Mouse (Mus musculus): ENCODE measurements at regions not wholly inside any gene's neighbourhood (a gene's known extent, or its start where the extent isn't known, plus 50 kb on each side); places are given as distances from the start of the nearest gene placed in this dataset.

DNA sequence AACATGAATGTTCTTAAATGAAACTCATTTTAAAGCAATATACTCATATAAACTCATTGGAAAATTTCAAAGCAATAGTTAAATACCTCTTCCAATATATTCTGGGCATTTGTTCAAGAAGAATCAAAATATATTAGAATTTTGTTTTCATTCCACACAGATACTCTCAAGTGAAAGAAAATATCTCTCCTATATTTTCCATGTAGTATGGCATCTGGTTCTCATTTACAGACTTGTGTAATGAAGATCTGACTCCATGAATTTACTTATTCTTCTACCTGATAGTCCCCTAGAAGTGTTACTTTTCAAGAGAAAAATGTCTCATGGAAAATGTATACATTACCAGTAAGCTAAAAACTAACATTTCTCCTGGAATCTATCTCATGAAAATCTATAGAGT is 144.2 kb upstream of the Col5a2 start:
- no peak for TF ChIP-seq FOSL1 (IDR thresholded peaks at IDR 0.05; ENCODE audit: insufficient read depth, low read length, poor library complexity, severe bottlenecking)
- TF ChIP-seq MYOD1 (IDR thresholded peaks at IDR 0.05; ENCODE audit: control insufficient read depth, insufficient read length, low read depth) = no peak
- no peak for TF ChIP-seq MAX (IDR thresholded peaks at IDR 0.05)
- TF ChIP-seq CTCF (IDR thresholded peaks at IDR 0.05; ENCODE audit: control insufficient read depth, insufficient read depth, insufficient read length) = no peak
- no peak for TF ChIP-seq CEBPB (IDR thresholded peaks at IDR 0.05; ENCODE audit: low read depth)
- no peak for TF ChIP-seq USF1 (IDR thresholded peaks at IDR 0.05; ENCODE audit: low read depth)
- TF ChIP-seq MYOG (IDR thresholded peaks at IDR 0.05; ENCODE audit: control insufficient read depth, extremely low read depth, insufficient read length) = no peak
- Histone ChIP-seq H3K27me3 (ENCODE audit: control insufficient read depth, insufficient read depth, insufficient read length) (no peaks in the 10 kb centered on the region), H3K4me3 (ENCODE audit: insufficient read depth, poor library complexity, severe bottlenecking) (no peak overlapping the region), H3K79me2 (ENCODE audit: control insufficient read depth, insufficient read depth) (no peaks in the 10 kb centered on the region), H3ac (ENCODE audit: control insufficient read depth, insufficient read length, low read depth) (no peak overlapping the region), H3K79me3 (ENCODE audit: low read depth) (no peaks in the 10 kb centered on the region), H3K36me3 (ENCODE audit: control insufficient read depth, insufficient read depth) (no peaks in the 10 kb centered on the region)

GRCm38 (mm10) chr1:45653248-45653647 is 141.7 kb upstream of the Wdr75 start:
- H3K4me3 ChIP-seq (ENCODE audit: insufficient read depth, poor library complexity, severe bottlenecking) = no peak overlapping the region
- TF ChIP-seq CEBPB (IDR thresholded peaks at IDR 0.05; ENCODE audit: low read depth) = no peak
- no peak for TF ChIP-seq FOSL1 (IDR thresholded peaks at IDR 0.05; ENCODE audit: insufficient read depth, low read length, poor library complexity, severe bottlenecking)
- TF ChIP-seq MAX (IDR thresholded peaks at IDR 0.05) = no peak
- no peak for TF ChIP-seq USF1 (IDR thresholded peaks at IDR 0.05; ENCODE audit: low read depth)
- no peak for TF ChIP-seq CTCF (IDR thresholded peaks at IDR 0.05; ENCODE audit: control insufficient read depth, insufficient read depth, insufficient read length)
- no peak for TF ChIP-seq MYOG (IDR thresholded peaks at IDR 0.05; ENCODE audit: control insufficient read depth, extremely low read depth, insufficient read length)
- TF ChIP-seq MYOD1 (IDR thresholded peaks at IDR 0.05; ENCODE audit: control insufficient read depth, insufficient read length, low read depth) = no peak

DNA sequence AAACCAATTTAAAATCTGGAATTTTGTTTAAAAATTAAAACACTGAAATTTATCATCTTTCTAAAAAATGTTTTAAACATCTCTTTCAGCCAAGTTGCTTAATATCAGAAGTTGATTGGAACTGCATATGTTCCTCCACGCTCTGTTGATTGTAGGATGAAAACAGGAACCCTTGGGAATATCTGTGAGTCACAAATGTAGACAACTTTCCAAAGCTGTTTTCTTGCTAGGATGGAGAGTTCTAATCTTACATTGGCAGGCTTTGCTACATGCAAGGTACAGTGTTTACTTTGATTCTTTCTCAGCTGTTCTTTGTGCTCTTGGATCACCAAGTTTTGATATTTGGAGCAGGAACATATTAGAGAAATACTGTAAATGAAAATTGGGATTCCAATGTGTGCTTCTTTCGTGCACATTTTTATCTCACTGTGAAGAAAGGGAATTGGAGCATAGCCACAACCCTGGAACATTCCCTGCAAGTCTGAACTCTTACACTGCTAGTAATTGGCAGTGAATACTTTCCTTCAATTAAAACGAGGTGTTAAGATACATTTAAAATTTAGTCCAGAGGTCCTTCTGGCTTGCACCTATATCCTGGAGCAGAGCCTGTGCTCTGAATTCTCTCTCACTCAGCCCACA is 131.0 kb upstream of the Wdr75 start:
- no peaks in the 10 kb centered on the region for H3K79me2 ChIP-seq (ENCODE audit: control insufficient read depth, insufficient read depth)
- no peaks in the 10 kb centered on the region for H3K27me3 ChIP-seq (ENCODE audit: control insufficient read depth, insufficient read depth, insufficient read length)
- no peaks in the 10 kb centered on the region for H3K79me3 ChIP-seq (ENCODE audit: low read depth)
- H3K36me3 ChIP-seq (ENCODE audit: control insufficient read depth, insufficient read depth) = no peaks in the 10 kb centered on the region
- no peak overlapping the region for H3K4me3 ChIP-seq (ENCODE audit: insufficient read depth, poor library complexity, severe bottlenecking)
- H3ac ChIP-seq (ENCODE audit: control insufficient read depth, insufficient read length, low read depth) = no peak overlapping the region
- TF ChIP-seq USF1 (IDR thresholded peaks at IDR 0.05; ENCODE audit: low read depth) = no peak
- no peak for TF ChIP-seq MYOD1 (IDR thresholded peaks at IDR 0.05; ENCODE audit: control insufficient read depth, insufficient read length, low read depth)
- TF ChIP-seq CTCF (IDR thresholded peaks at IDR 0.05; ENCODE audit: control insufficient read depth, insufficient read depth, insufficient read length) = no peak
- TF ChIP-seq MAX (IDR thresholded peaks at IDR 0.05) = no peak
- TF ChIP-seq FOSL1 (IDR thresholded peaks at IDR 0.05; ENCODE audit: insufficient read depth, low read length, poor library complexity, severe bottlenecking) = no peak
- TF ChIP-seq CEBPB (IDR thresholded peaks at IDR 0.05; ENCODE audit: low read depth) = no peak
- no peak for TF ChIP-seq MYOG (IDR thresholded peaks at IDR 0.05; ENCODE audit: control insufficient read depth, extremely low read depth, insufficient read length)

More at GRCm38 (mm10) chr1:45653248-45653647, 141.7 kb upstream of the Wdr75 start:
- no peaks in the 10 kb centered on the region for H3K36me3 ChIP-seq (ENCODE audit: control insufficient read depth, insufficient read depth)
- H3ac ChIP-seq (ENCODE audit: control insufficient read depth, insufficient read length, low read depth) = no peak overlapping the region
- H3K27me3 ChIP-seq (ENCODE audit: control insufficient read depth, insufficient read depth, insufficient read length) = no peaks in the 10 kb centered on the region
- H3K79me2 ChIP-seq (ENCODE audit: control insufficient read depth, insufficient read depth) = no peaks in the 10 kb centered on the region
- H3K79me3 ChIP-seq (ENCODE audit: low read depth) = no peaks in the 10 kb centered on the region

DNA sequence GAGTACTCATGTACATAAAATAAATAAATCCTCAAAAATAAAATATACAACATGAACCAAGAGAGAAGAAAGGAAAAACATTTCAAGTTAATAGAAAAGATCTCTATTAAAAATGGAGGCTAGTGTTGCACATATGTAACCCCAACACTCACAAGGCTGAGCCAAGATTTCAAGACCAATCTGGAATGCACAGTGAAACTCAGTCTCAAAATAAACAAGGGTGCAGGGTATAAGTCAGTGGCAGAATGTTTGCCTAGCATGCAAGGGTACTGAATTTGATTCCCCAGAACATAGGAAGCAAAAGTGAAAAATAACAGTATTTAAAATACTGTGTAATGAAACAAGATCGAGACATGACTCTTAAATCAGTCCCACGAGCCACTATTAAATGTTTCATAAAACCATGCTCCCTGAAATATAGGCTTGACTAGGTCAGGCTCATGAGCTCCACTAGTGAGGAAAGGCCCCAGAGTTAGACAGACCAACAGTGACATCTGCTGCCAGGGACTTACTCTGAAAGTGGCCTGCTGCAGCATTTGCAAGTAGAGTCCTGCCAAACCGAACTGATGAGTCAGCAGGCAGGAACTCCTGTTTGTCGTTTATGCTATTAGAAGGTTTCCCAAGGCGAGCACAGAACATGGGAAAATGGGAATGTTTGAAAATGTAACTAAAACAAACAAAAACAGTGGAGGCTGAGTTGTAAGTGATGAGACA is 122.4 kb upstream of the Wdr75 start:
- Histone ChIP-seq H3K79me3 (ENCODE audit: low read depth) (no peaks in the 10 kb centered on the region), H3K27me3 (ENCODE audit: control insufficient read depth, insufficient read depth, insufficient read length) (no peaks in the 10 kb centered on the region), H3K79me2 (ENCODE audit: control insufficient read depth, insufficient read depth) (no peaks in the 10 kb centered on the region), H3K4me3 (ENCODE audit: insufficient read depth, poor library complexity, severe bottlenecking) (no peak overlapping the region), H3K36me3 (ENCODE audit: control insufficient read depth, insufficient read depth) (no peaks in the 10 kb centered on the region), H3ac (ENCODE audit: control insufficient read depth, insufficient read length, low read depth) (no peak overlapping the region)
- no peak for TF ChIP-seq CEBPB (IDR thresholded peaks at IDR 0.05; ENCODE audit: low read depth)

DNA sequence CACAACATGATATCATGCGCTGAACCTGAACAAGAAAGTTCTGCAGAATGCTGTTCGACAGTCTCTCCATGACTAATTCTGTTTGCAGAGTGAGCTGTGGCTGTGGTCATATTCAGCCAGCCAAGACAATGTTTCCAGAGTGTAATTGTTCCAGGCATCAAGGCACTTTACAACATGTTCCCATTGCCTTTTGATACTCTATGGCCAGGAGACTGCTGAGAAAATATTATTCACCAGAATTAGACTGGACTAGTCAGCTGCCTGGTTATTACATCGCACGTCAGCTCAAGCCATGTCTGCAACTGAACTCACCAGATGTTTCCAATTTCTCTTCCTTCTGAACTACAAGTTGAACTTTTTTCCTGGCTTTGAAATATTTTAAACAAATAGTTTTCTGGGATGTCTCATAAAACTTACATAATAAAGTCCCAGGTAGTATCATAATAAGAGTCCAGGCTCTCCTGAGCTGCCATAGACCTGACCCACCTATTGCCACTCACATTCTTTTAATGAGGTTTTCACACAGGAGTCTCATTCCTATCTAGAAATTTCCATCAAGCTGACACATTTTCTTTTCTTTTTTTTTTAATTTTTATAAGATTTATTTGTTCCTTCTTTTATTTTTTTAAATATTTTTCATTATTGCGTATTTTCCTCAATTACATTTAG is 119.1 kb upstream of the Wdr75 start:
- Histone ChIP-seq H3K36me3 (ENCODE audit: control insufficient read depth, insufficient read depth) (no peaks in the 10 kb centered on the region), H3K27me3 (ENCODE audit: control insufficient read depth, insufficient read depth, insufficient read length) (no peaks in the 10 kb centered on the region), H3K4me3 (ENCODE audit: insufficient read depth, poor library complexity, severe bottlenecking) (no peak overlapping the region), H3ac (ENCODE audit: control insufficient read depth, insufficient read length, low read depth) (no peak overlapping the region), H3K79me2 (ENCODE audit: control insufficient read depth, insufficient read depth) (no peaks in the 10 kb centered on the region), H3K79me3 (ENCODE audit: low read depth) (no peaks in the 10 kb centered on the region)
- TF ChIP-seq USF1 (IDR thresholded peaks at IDR 0.05; ENCODE audit: low read depth) = no peak
- no peak for TF ChIP-seq CTCF (IDR thresholded peaks at IDR 0.05; ENCODE audit: control insufficient read depth, insufficient read depth, insufficient read length)
- no peak for TF ChIP-seq CEBPB (IDR thresholded peaks at IDR 0.05; ENCODE audit: low read depth)
- no peak for TF ChIP-seq MYOG (IDR thresholded peaks at IDR 0.05; ENCODE audit: control insufficient read depth, extremely low read depth, insufficient read length)
- TF ChIP-seq FOSL1 (IDR thresholded peaks at IDR 0.05; ENCODE audit: insufficient read depth, low read length, poor library complexity, severe bottlenecking) = no peak
- TF ChIP-seq MYOD1 (IDR thresholded peaks at IDR 0.05; ENCODE audit: control insufficient read depth, insufficient read length, low read depth) = no peak
- TF ChIP-seq MAX (IDR thresholded peaks at IDR 0.05) = no peak
